Mouse (Mus musculus) left cerebral cortex, postnatal 25 days (tissue): ENCODE results near the gene Gm42674. TPM values are rescaled to one million over a fixed set of nuclear protein-coding genes. Genes with fewer than 3 reads are reported as not detected.

ENCODE experiments used
- DNase-seq, 2 experiments: peaks; one replicate each; pipeline ENCODE4 v3.0.0; 2022; ENCODE audit warnings: low spot score in 2 of 2, mixed read lengths in 1 of 2
- intact Hi-C: fragments of 180-260 bp; cut with DNase I; formaldehyde crosslinking; loops from one replicate; pipeline ENCODE4 v1.15.1; 2025
- total RNA-seq, 2 experiments: library from RNA; stranded (reverse); gene quantifications; 2 replicates each; pipeline ENCODE4 v1.2.3; 2021

Gm42674 gene
- total RNA-seq, 2 experiments from 2014 or later = not detected

GRCm38 (mm10) chr3:90595556-90595955 is 6.1 kb upstream of the Gm42674 start:
- intact Hi-C loops = no loop called here
- no peak for DNase-seq

DNA sequence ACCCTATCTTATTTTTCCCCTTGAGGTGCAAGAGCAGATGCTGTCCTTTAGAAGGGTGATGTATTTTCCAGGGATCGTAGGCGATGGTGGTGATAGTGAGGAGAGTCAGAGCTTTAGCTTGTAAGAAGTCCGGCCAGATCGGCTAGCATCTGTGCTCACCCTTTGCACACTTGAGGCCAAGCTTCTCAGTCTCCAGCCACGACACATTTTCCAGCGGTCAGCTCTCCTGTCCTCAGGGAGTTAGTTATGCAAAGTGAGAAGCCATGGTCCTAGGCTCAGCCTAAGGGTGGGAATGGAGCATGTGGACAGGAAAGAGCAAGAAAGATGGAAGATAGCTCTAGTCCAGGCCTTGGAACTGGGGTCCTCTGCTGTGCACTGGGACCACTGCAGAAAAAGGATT is 4.9 kb upstream of the Gm42674 start:
- no peak for DNase-seq
- intact Hi-C loops = no loop called here

- intact Hi-C loops = no loop called here
- no peak for DNase-seq
These were observed 4.0 kb upstream of the Gm42674 start for GRCm38 (mm10) chr3:90597736-90598135.

- intact Hi-C loops = no loop called here
These were observed 3.5 kb upstream of the Gm42674 start for GRCm38 (mm10) chr3:90598212-90598611.

DNA sequence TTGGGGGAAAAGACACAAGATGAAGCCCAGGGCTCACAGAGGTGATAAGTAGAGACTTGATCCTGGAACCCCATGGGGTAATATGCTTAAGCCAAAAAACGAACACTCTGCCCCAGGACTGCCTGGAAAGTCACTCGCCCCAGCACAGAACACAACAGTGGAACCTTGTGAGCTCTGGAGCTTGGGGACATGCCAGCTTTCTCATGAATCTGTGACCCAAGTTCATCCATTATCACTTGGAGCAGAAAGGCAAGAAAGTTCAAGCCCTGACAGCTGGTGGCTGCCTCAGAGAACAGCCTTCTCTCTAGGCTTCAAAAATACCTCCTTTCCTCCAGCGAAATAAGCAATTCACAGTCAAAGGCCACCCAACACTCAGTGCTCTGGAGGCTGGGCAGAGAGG is 2.3 kb upstream of the Gm42674 start:
- DNase-seq = no peak
- intact Hi-C loops = no loop called here

More at GRCm38 (mm10) chr3:90598212-90598611, 3.5 kb upstream of the Gm42674 start:
- no peak for DNase-seq

DNA sequence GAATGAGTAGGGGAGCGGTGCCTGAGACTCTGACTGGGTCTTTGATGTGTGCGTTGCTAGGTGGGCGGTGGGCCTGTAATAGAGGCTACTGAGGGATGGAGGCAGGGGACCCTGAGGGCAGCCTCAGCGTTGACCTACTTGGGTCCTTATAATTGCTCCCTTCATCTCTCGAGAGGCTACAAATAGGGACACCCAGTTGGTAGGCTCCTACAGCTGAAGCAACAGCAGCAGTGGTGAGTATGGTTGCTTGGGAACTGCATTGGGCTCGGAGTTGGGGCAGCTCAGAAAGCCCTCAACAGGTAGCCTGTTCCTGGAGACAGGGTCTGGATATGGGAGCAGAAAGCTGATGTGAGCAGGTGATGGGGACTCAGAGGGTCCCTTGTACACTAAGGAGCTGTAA is 1.7 kb upstream of the Gm42674 start:
- DNase-seq = no peak

DNA sequence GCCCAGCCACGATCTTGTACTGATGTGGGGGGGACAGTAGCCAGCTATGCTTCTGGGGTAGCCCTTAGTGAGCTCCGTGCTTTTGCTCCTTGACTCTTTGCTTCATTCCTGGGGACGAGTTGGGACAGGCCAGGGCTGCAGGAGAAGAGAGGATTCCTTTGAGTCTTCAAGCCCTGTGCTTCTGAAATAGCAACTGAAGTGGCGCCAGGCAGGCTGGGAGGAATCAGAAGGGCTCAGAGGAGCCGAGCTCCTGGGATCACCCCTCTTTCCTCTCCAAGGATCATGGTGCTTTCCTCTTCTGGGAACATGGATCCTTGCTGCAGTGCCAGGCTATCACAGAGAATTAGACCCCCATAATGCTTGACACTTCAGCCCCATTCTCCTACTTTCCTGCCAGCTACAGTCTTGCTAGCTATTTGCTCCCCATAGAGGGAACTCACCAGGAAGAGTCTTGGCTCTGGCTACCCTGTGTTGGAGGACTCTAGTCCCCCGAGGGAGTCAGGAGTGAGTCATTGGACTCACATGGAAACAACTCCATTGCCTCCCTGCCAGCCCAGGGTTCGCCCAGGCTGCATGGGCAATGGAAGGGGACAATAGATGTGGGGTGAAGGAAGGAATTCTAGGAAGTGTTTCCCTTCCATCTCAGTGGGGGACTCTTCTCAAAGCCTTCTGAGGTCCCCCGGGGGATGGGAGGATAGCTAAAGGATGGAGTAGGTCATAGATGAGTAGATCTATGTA is 1.1 kb upstream of the Gm42674 start:
- intact Hi-C loops = no loop called here

More for the DNA sequence above, 1.7 kb upstream of the Gm42674 start:
- intact Hi-C loops = no loop called here

DNA sequence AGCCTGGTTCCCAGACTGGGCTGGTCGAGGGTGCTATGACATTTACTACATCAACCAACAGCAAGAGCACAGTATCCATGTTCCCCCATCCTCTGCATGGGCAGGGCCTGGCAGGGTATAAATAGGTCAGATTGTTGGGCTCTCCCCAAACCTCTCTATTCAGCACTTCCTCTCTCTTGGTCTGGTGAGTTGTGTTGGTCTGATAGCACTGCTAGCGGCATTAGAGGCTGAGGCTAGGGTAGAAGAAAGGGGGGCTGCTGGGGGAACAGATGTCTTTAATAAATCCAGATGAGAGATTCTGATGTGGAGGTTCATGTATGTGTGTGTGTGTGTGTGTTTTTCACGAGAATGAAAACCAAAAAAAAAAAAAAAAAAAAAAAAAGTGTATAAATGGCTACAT is 1.9 kb downstream of the Gm42674 start, which contains the start of gene S100a4:
S100a4 (plus strand) TSS at position 149 of the 400 bp plus-strand sequence.
- no peak for DNase-seq
- intact Hi-C loops = no loop called here

More for the DNA sequence above, 1.1 kb upstream of the Gm42674 start:
- DNase-seq = no peak

DNA sequence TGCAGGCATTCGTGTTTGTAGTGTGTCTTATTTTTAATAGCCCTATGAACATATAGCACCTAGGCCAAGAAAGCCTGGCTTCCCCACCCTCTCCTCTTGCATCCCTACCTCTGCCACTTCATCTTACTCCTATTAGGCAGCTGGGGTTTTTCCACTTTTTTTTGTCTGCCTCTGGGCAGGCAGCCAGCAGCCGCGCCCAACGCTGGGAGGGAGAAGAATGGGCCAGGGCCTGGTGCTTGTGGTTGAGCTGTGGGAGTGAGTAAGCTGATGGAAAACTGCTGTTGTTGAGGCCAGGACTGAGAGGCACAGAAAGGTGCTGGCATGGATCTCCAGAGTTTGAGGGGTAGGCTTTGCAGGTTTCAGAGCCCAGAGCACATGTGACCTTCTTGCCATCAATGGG is 2.7 kb downstream of the Gm42674 start:
- DNase-seq = peak; percentile 41 to 78
- intact Hi-C loops = no loop called here

- peak in 1 of 2 experiments; percentile 68 for DNase-seq
- intact Hi-C loops = no loop called here
These were observed 3.3 kb downstream of the Gm42674 start for GRCm38 (mm10) chr3:90605049-90605448.

- intact Hi-C loops = no loop called here
These were observed 4.0 kb downstream of the Gm42674 start for GRCm38 (mm10) chr3:90605736-90606135.

DNA sequence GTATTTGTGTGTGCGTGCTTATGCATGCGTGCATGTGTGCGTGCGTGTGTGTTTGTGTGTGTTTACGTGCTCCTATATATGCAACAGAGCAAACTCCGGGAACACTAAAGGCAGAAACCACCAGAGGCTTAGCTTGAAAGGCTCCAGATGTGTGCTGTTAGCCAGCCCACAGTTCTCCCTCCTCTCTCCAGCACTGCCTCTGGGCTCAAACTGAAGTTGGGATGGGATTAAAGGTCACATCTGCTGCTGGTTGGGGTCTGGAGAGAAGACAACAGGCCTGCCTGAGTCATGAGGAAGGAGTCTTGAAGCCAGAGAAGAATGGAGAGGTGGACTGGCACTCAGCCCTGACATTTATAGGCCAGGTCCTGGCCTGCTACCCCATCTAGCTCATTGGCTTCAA is 4.5 kb downstream of the Gm42674 start:
- DNase-seq = no peak
- intact Hi-C loops = no loop called here

More at GRCm38 (mm10) chr3:90605736-90606135, 4.0 kb downstream of the Gm42674 start:
- no peak for DNase-seq

- no peak for DNase-seq
- intact Hi-C loops = no loop called here
These were observed 5.7 kb downstream of the Gm42674 start for GRCm38 (mm10) chr3:90607361-90607760.

DNA sequence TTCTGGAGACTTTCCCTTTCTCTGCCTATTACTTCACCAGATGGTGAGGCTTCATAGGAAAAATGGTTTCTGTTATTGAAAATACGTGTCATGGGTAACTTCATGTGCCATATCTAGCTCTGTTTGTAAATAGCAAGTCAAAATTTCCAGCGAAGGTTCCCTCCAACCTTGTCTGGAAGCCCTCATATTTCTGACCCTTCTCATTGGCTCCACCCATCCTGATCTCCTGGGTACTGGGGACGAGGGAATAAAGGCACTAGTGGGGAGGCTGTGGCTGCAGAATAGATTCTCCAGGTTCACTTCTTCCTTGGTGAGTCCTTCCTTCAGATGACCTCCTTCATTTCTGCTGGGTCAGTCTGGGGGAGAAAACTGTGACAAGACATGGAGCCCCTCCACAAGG is 6.5 kb downstream of the Gm42674 start, which contains the start of gene S100a5:
S100a5 (plus strand) TSS at position 301 of the 400 bp plus-strand sequence.
- intact Hi-C loops = no loop called here
- DNase-seq = no peak

- intact Hi-C loops = no loop called here
- DNase-seq = no peak
These were observed 7.4 kb downstream of the Gm42674 start for GRCm38 (mm10) chr3:90609102-90609501.

DNA sequence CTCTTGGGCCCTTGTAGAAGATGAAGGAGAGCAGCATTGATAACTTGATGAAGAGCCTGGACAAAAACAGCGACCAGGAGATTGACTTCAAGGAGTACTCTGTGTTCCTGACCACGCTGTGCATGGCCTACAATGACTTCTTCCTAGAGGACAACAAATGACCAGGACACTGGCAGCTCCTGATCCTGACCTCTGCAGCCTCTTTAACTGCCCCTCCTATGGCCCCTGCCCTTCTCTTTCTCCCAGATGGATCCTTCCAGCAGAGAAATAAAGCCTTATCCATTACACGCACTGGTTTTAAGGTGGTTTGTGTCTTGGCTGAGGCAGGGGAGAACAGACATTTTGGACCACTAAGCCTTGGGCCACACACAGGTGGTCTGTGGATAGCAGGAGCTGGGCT is 9.8 kb downstream of the Gm42674 start:
- intact Hi-C loops = loop anchor here (5.0 kb wide), 1 partner anchor 99 kb away; the partner anchor contains the start of genes S100a1 and S100a13
- no peak for DNase-seq

DNA sequence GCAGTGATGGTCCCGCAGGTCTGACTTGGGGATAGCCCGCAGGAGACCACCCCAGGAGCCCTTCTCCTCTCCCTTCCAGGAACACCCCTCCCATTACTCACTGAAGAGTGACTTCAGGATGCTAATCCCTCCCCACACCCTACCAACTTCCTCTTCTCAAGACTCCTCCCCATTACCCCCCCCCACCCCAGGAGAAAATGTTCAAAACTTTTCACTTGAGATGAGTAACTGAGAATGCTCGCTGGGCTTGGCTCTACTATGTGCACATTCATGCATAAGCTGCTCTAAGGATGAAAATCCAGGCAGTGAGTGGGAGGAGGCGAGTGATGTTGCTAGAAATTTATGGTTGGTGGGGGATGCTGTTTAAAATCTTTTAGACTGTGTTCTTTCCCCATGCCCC is 10.4 kb downstream of the Gm42674 start:
- DNase-seq = peak in 1 of 2 experiments; percentile 53
- intact Hi-C loops = loop anchor here (5.0 kb wide), 1 partner anchor 100 kb away; the partner anchor contains the start of genes S100a1 and S100a13

DNA sequence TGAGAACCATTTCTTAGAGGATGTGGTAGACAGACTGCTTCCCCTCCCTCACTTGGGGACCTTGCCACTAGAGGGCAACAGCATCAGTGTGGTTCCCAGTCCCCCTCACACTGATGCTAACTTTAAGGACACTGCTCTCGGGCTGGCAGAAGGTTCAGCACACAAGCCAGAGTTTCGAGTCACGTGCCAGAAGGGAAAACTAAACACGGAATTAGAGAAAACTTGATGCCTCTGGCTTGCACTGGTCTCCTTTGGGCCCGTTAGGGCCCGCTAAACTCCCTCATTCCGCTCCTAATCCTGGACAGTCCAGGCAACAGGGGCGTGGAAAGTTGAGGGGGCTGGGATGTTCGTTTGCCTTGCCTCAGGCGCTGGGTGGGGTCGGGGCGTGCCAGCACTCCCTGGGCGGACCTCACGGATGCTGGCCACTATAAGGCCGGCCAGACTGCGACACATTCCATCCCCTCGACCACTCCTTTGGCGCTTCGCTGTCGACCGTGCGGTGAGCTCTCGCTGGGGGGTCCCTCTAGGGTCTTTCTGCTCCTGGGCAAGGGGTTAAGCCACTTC is 11.1 kb downstream of the Gm42674 start, which contains the start of gene S100a6:
S100a6 (plus strand) TSS at position 155 of the 564 bp plus-strand sequence.
- intact Hi-C loops = loop anchor here (5.0 kb wide), 1 partner anchor 101 kb away; the partner anchor contains the start of genes S100a1 and S100a13
- DNase-seq = peak; percentile 47 to 51

DNA sequence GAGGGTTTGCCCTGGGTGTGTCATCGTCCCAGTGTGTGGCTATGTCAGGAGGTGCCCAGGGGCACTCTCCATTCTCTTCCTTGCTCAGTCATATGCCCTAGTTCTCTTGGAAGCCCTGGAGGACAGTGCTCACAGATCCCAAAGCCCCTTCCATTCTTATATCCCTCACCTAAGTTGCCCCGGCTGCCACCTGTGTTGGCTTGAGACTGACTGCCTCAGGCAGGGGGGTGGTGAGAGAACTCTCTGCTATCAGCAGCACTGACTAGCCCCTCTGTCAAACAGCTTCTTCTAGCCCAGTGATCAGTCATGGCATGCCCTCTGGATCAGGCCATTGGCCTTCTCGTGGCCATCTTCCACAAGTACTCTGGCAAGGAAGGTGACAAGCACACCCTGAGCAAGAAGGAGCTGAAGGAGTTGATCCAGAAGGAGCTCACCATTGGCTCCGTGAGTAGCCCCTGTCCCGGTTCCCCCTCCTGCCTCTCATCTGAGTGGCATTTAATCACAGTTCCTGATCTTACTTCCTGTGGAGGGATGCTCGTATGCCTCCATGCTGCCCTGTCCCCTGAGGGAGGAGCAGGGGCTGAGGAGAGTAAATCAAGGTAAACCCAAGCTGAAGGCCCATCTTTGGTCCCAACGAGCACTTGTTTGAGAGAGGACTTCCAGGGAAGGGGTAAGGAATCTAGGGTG is 11.9 kb downstream of the Gm42674 start:
- intact Hi-C loops = loop anchor here (2.0 to 5.0 kb wide), 4 partner anchors 39 to 123 kb away; partner anchors contain the start of genes S100a1, S100a13 and Snapin

DNA sequence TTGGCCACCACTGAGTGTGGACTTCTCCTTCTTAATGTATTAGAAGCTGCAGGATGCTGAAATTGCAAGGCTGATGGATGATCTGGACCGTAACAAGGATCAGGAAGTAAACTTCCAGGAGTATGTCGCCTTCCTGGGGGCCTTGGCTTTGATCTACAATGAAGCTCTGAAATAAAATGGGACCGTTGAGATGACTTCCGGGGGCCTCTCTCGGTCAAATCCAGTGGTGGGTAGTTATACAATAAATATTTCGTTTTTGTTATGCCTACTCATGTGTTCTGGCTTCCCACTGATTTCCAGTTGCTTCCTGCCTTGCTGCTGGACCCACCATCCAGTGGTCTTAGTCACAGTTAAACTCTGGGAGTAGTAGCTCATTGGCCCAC is 12.4 kb downstream of the Gm42674 start:
- DNase-seq = no peak
- intact Hi-C loops = loop anchor here (2.0 to 5.0 kb wide), 4 partner anchors 39 to 123 kb away; partner anchors contain the start of genes S100a1, S100a13 and Snapin

More for the DNA sequence above, 11.9 kb downstream of the Gm42674 start:
- no peak for DNase-seq
